Mouse (Mus musculus) embryo, embryonic 9.5 days (tissue): ENCODE measurements at regions not wholly inside any gene's neighbourhood (a gene's known extent, or its start where the extent isn't known, plus 50 kb on each side); places are given as distances from the start of the nearest gene placed in this dataset.

Source experiments
- DNase-seq: peaks from one replicate; pipeline ENCODE4 v3.0.0-alpha.2; 2017; ENCODE audit errors: extremely low spot score

GRCm38 (mm10) chr4:27715696-27716095 lies 1097.2 kb upstream of the Epha7 start:
- no peak for DNase-seq

- DNase-seq: no peak
Observed at GRCm38 (mm10) chr4:27727761-27728160, 1085.2 kb upstream of the Epha7 start.

- no peak for DNase-seq
Observed at GRCm38 (mm10) chr4:27734143-27734542, 1078.8 kb upstream of the Epha7 start.

- DNase-seq: no peak
Observed at GRCm38 (mm10) chr4:27781874-27782273, 1031.1 kb upstream of the Epha7 start.

- DNase-seq: peak; percentile 49
Observed at GRCm38 (mm10) chr4:27787070-27787469, 1025.9 kb upstream of the Epha7 start.
